ENCODE assay signal across 16 mouse cellular contexts in genomic region chr16:20477270-20477669, GRCm38 (mm10). TPM values are rescaled to one million over a fixed set of nuclear protein-coding genes. Genes with fewer than 3 reads are reported as not detected.
DNase-seq lines count a peak whose midpoint lies in the region; ATAC-seq lines count a peak whose summit lies in the region.
"Had no signal": no experiment of that assay in that cellular context is flagged by ENCODE, and none has a peak within 500 bp of the region (broad histone marks: within the 10 kb centered on the region; RNA-seq: fewer than 3 reads in every experiment).

No protein-coding gene starts in this region.

- DNase-seq in heart, adult 9 months (ENCODE audit: low spot score in 2 of 2): no peak
- no peak for DNase-seq in liver, embryonic 11.5 days (ENCODE audit: low spot score)
- DNase-seq in liver: no peak
- no peak for DNase-seq in gastrocnemius, postnatal 10 days
- DNase-seq: cerebellum, adult 18-20 months; embryo, embryonic 11 days; gastrocnemius, postnatal 36 days; right cerebral cortex, postnatal 14 days; thymus, postnatal 4 days had no signal

- H3K36me3 ChIP-seq in heart, embryonic 13.5 days: no peaks in the 10 kb centered on the region
- H3K36me3 ChIP-seq in liver, embryonic 11.5 days (ENCODE audit: control insufficient read depth, insufficient read depth, low read length): no peaks in the 10 kb centered on the region
- no peaks in the 10 kb centered on the region for H3K36me3 ChIP-seq in embryonic facial prominence, embryonic 15.5 days
- no peaks in the 10 kb centered on the region for H3K36me3 ChIP-seq in stomach, embryonic 14.5 days (ENCODE audit: control insufficient read depth, insufficient read depth, low read length)
- H3K36me3 ChIP-seq: forebrain, embryonic 12.5 days had no signal

- H3K9me3 ChIP-seq in heart, embryonic 13.5 days: no peaks in the 10 kb centered on the region; the same call in 1 of the 2 replicates
- H3K9me3 ChIP-seq in liver, embryonic 11.5 days (ENCODE audit: control insufficient read depth, low read length): no peaks in the 10 kb centered on the region
- H3K9me3 ChIP-seq in embryonic facial prominence, embryonic 15.5 days (replicated peaks): no peaks in the 10 kb centered on the region
- H3K9me3 ChIP-seq in stomach, embryonic 14.5 days (ENCODE audit: control insufficient read depth, low read depth, low read length): no peaks in the 10 kb centered on the region
- H3K9me3 ChIP-seq: forebrain, embryonic 12.5 days had no signal

- H3K27me3 ChIP-seq in heart, embryonic 13.5 days (replicated peaks): no peaks in the 10 kb centered on the region
- no peaks in the 10 kb centered on the region for H3K27me3 ChIP-seq in liver, embryonic 11.5 days (replicated peaks; ENCODE audit: control insufficient read depth, insufficient read depth, low read length)
- no peaks in the 10 kb centered on the region for H3K27me3 ChIP-seq in embryonic facial prominence, embryonic 15.5 days
- H3K27me3 ChIP-seq in stomach, embryonic 14.5 days (ENCODE audit: control insufficient read depth, insufficient read depth, low read length): no peaks in the 10 kb centered on the region
- H3K27me3 ChIP-seq: forebrain, embryonic 12.5 days had no signal

- peak overlapping the region; percentile 96 for H3K27ac ChIP-seq in heart, embryonic 13.5 days (replicated peaks)
- H3K27ac ChIP-seq in liver, embryonic 11.5 days (ENCODE audit: low read depth, low read length): peak overlapping the region; percentile 29; the same call in 1 of the 2 replicates
- peak overlapping the region; percentile 63; the same call in 1 of the 2 replicates for H3K27ac ChIP-seq in embryonic facial prominence, embryonic 15.5 days (replicated peaks)
- H3K27ac ChIP-seq in stomach, embryonic 14.5 days (ENCODE audit: low read length): peak overlapping the region; percentile 77
- H3K27ac ChIP-seq: forebrain, embryonic 12.5 days had no signal

- ATAC-seq in heart, embryonic 13.5 days (ENCODE audit: extremely low read depth, insufficient number of reproducible peaks, low FRiP score, low TSS enrichment): peak; percentile 67; the same call in 1 of the 2 replicates
- no peak for ATAC-seq in liver, embryonic 11.5 days (replicated peaks; ENCODE audit: low FRiP score)
- no peak for ATAC-seq in embryonic facial prominence, embryonic 15.5 days (ENCODE audit: insufficient number of reproducible peaks, low FRiP score, low TSS enrichment, low read depth)
- peak; percentile 57 for ATAC-seq in stomach, embryonic 14.5 days (ENCODE audit: insufficient number of reproducible peaks, insufficient read depth, low FRiP score, low read depth)
- ATAC-seq in erythroblast, adult 5-6 weeks (replicated peaks; ENCODE audit: low FRiP score, poor library complexity, severe bottlenecking): no peak

- peaks cover 29% of the 10 kb centered on the region for H3K4me1 ChIP-seq in heart, embryonic 13.5 days
- no peaks in the 10 kb centered on the region; the same call in 1 of the 2 replicates for H3K4me1 ChIP-seq in liver, embryonic 11.5 days (replicated peaks; ENCODE audit: control insufficient read depth, insufficient read depth, low read length)
- H3K4me1 ChIP-seq in embryonic facial prominence, embryonic 15.5 days: no peaks in the 10 kb centered on the region
- H3K4me1 ChIP-seq in stomach, embryonic 14.5 days (ENCODE audit: control insufficient read depth, insufficient read depth, low read length): peaks cover 5% of the 10 kb centered on the region; the same call in 1 of the 2 replicates
- H3K4me1 ChIP-seq: forebrain, embryonic 12.5 days had no signal

- H3K4me3 ChIP-seq in heart, embryonic 13.5 days: no peak overlapping the region
- no peak overlapping the region for H3K4me3 ChIP-seq in liver, embryonic 11.5 days (ENCODE audit: low read depth, low read length)
- H3K4me3 ChIP-seq in embryonic facial prominence, embryonic 15.5 days (replicated peaks): no peak overlapping the region
- no peak overlapping the region for H3K4me3 ChIP-seq in stomach, embryonic 14.5 days (ENCODE audit: low read depth, low read length)
- H3K4me3 ChIP-seq: forebrain, embryonic 12.5 days; myocyte had no signal

- 6% methylated on average over 3 of the region's 3 CpGs for WGBS in heart, embryonic 13.5 days
- WGBS in liver, embryonic 11.5 days: 50% methylated on average over 3 of the region's 3 CpGs
- 43% methylated on average over 3 of the region's 3 CpGs for WGBS in embryonic facial prominence, embryonic 15.5 days
- WGBS in stomach, embryonic 14.5 days: 13% methylated on average over 2 of the region's 3 CpGs

- peak overlapping the region; percentile 41 for H3K4me2 ChIP-seq in heart, embryonic 13.5 days
- no peak overlapping the region for H3K4me2 ChIP-seq in liver, embryonic 11.5 days
- H3K4me2 ChIP-seq in embryonic facial prominence, embryonic 15.5 days (replicated peaks): no peak overlapping the region
- no peak overlapping the region for H3K4me2 ChIP-seq in stomach, embryonic 14.5 days (replicated peaks; ENCODE audit: low read depth, low read length)
- H3K4me2 ChIP-seq: forebrain, embryonic 12.5 days; midbrain, embryonic 11.5 days had no signal

- peak overlapping the region; percentile 19 for H3K9ac ChIP-seq in heart, embryonic 13.5 days
- H3K9ac ChIP-seq in liver, embryonic 11.5 days (ENCODE audit: low read depth, low read length): no peak overlapping the region
- H3K9ac ChIP-seq in embryonic facial prominence, embryonic 15.5 days: no peak overlapping the region
- no peak overlapping the region for H3K9ac ChIP-seq in stomach, embryonic 14.5 days (replicated peaks; ENCODE audit: low read depth, low read length)
- H3K9ac ChIP-seq: forebrain, embryonic 12.5 days had no signal

RNA-seq across cellular contexts. Expression of gene Eif2b5, which starts 21.3 kb away (rescaled TPM):
- 78.8 and 81.5 TPM in 2 replicates for polyA plus RNA-seq in heart, embryonic 13.5 days (2015; fragmentation: Nextera tagmentation; extraction: Ambion mirVana)
- 125 and 132 TPM in 2 replicates for polyA plus RNA-seq in liver, embryonic 11.5 days (2014; fragmentation: Nextera tagmentation; extraction: Ambion mirVana)
- 92.9 and 95.2 TPM in 2 replicates for polyA plus RNA-seq in embryonic facial prominence, embryonic 15.5 days (2015; fragmentation: Nextera tagmentation; extraction: Ambion mirVana)
- 83.8 and 87.3 TPM in 2 replicates for polyA plus RNA-seq in stomach, embryonic 14.5 days (2014; fragmentation: Nextera tagmentation; extraction: Ambion mirVana)
- 7.7 and 10.4 TPM in 2 replicates for total RNA-seq in erythroblast, adult 5-6 weeks (2015; ENCODE audit: low replicate concordance)
- total RNA-seq in erythroblast, adult 5-6 weeks (2017; ENCODE audit: low replicate concordance): 9.1 and 14.1 TPM in 2 replicates
- 10 to 100 TPM; 45.1 to 46.1 TPM for total RNA-seq in gastrocnemius, postnatal 10 days (2021)

RNA-seq across cellular contexts. Expression of gene Dvl3, which starts 39.5 kb away (rescaled TPM):
- polyA plus RNA-seq in heart, embryonic 13.5 days (2015; fragmentation: Nextera tagmentation; extraction: Ambion mirVana): 19.7 and 20.5 TPM in 2 replicates
- 18.9 and 20.3 TPM in 2 replicates for polyA plus RNA-seq in liver, embryonic 11.5 days (2014; fragmentation: Nextera tagmentation; extraction: Ambion mirVana)
- 26.0 and 31.0 TPM in 2 replicates for polyA plus RNA-seq in embryonic facial prominence, embryonic 15.5 days (2015; fragmentation: Nextera tagmentation; extraction: Ambion mirVana)
- polyA plus RNA-seq in stomach, embryonic 14.5 days (2014; fragmentation: Nextera tagmentation; extraction: Ambion mirVana): 29.2 and 31.7 TPM in 2 replicates
- 3.8 and 10.0 TPM in 2 replicates for total RNA-seq in erythroblast, adult 5-6 weeks (2015; ENCODE audit: low replicate concordance)
- 1.1 and 1.7 TPM in 2 replicates for total RNA-seq in erythroblast, adult 5-6 weeks (2017; ENCODE audit: low replicate concordance)
- 10 to 100 TPM; 36.3 to 44.4 TPM for total RNA-seq in gastrocnemius, postnatal 10 days (2021)

RNA-seq across cellular contexts. Expression of gene Abcc5, which starts 51.1 kb away (rescaled TPM):
- polyA plus RNA-seq in heart, embryonic 13.5 days (2015; fragmentation: Nextera tagmentation; extraction: Ambion mirVana): 54.9 and 57.0 TPM in 2 replicates
- 43.6 and 48.2 TPM in 2 replicates for polyA plus RNA-seq in liver, embryonic 11.5 days (2014; fragmentation: Nextera tagmentation; extraction: Ambion mirVana)
- polyA plus RNA-seq in embryonic facial prominence, embryonic 15.5 days (2015; fragmentation: Nextera tagmentation; extraction: Ambion mirVana): 67.0 and 74.1 TPM in 2 replicates
- polyA plus RNA-seq in stomach, embryonic 14.5 days (2014; fragmentation: Nextera tagmentation; extraction: Ambion mirVana): 73.9 and 81.7 TPM in 2 replicates
- 26.8 and 30.0 TPM in 2 replicates for total RNA-seq in erythroblast, adult 5-6 weeks (2015; ENCODE audit: low replicate concordance)
- total RNA-seq in erythroblast, adult 5-6 weeks (2017; ENCODE audit: low replicate concordance): 32.8 and 56.3 TPM in 2 replicates
- total RNA-seq in gastrocnemius, postnatal 10 days (2021): 10 to 100 TPM; 46.2 to 60.9 TPM

RNA-seq across cellular contexts. Expression of gene Ap2m1, which starts 58.0 kb away (rescaled TPM):
- 434 and 465 TPM in 2 replicates for polyA plus RNA-seq in heart, embryonic 13.5 days (2015; fragmentation: Nextera tagmentation; extraction: Ambion mirVana)
- polyA plus RNA-seq in liver, embryonic 11.5 days (2014; fragmentation: Nextera tagmentation; extraction: Ambion mirVana): 519 and 569 TPM in 2 replicates
- 562 and 584 TPM in 2 replicates for polyA plus RNA-seq in embryonic facial prominence, embryonic 15.5 days (2015; fragmentation: Nextera tagmentation; extraction: Ambion mirVana)
- 586 and 625 TPM in 2 replicates for polyA plus RNA-seq in stomach, embryonic 14.5 days (2014; fragmentation: Nextera tagmentation; extraction: Ambion mirVana)
- 124 and 125 TPM in 2 replicates for total RNA-seq in erythroblast, adult 5-6 weeks (2015; ENCODE audit: low replicate concordance)
- total RNA-seq in erythroblast, adult 5-6 weeks (2017; ENCODE audit: low replicate concordance): 81.1 and 126 TPM in 2 replicates
- total RNA-seq in gastrocnemius, postnatal 10 days (2021): 100 to 1,000 TPM; 170 to 199 TPM

Comparison
In these comparisons a context has a peak if more than half of its experiments do, and no peak if none do; other contexts are left out.
1. ATAC-seq: peak in heart, embryonic 13.5 days (single experiment) and stomach, embryonic 14.5 days (single experiment); none in liver, embryonic 11.5 days (single experiment), embryonic facial prominence, embryonic 15.5 days (single experiment) and erythroblast, adult 5-6 weeks (single experiment).
2. H3K27ac ChIP-seq: peak in every context shown above with its lines; median percentile 96 in heart, embryonic 13.5 days; 77 in stomach, embryonic 14.5 days; 63 in embryonic facial prominence, embryonic 15.5 days; 29 in liver, embryonic 11.5 days.